Comparison of ENCODE assay signal across 9 mouse cellular contexts in the genomic region with DNA sequence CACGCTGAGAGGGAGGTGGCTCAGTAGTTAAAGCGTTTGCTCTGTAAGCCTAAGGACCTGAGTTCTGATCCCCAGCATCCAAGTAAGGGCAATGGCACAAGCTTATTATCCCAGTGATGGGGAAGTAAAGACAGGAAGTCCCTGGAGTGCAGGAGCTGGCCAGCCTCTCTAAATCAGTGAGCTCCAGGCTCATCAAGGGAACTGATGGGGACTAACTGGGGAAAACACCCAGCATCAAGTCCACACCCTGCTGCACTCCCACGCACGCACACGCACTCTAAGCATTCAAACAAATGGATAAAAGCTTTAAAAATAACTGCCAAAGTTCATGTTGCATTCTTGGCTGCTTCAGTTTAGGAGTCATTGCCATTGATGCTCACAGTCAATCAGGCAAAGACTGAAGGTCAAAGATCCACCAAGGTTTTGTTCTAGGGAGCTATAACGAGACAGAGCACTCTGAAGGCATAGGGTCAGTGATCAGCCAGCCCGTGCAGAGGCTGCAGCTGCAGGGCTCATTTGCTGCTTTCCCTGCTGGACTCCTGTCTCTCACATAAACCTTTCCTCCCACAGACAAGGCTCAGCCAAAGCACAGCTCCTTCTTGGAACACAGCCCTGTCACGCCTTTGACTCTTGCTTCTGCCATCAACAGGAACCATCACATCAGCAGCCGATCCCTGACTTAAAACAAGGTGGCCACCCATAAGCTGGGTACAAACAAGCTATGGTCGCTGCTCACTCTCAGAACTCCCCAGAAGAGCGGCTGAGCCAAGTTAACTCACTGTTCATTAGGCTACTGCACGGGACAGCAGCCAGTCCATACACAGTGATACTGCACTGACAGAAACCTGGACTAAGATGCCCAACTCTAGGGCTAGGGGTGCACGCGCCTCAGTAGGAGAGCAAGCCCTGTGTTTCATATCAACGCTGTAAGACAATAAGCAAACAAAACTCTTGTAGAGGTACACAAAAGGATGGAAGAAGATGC.
DNase-seq lines count a peak whose midpoint lies in the region.
"Had no signal": no experiment of that assay in that cellular context is flagged by ENCODE, and none has a peak within 500 bp of the region (broad histone marks: within the 10 kb centered on the region; RNA-seq: fewer than 3 reads in every experiment).

No protein-coding gene starts in this region.

- intact Hi-C loops in left cerebral cortex, postnatal 4 days (cut with DNase I) = no loop called here

- peak; percentile 56 for DNase-seq in left cerebral cortex, postnatal 4 days
- DNase-seq in left cerebral cortex, adult 11 months (ENCODE audit: low spot score) = no peak
- DNase-seq in fat pad, adult 2 months (ENCODE audit: extremely low read depth, low read depth, low spot score) = peak; percentile 36
- peak; percentile 17 for DNase-seq in kidney, adult 18-20 months
- DNase-seq in ovary, adult 18-20 months (ENCODE audit: low spot score) = peak; percentile 29
- DNase-seq in thymus, postnatal 36 days = no peak
- DNase-seq in frontal cortex, postnatal 25 days (ENCODE audit: low spot score in 2 of 2) = no peak
- no peak for DNase-seq in urinary bladder, postnatal 10 days (ENCODE audit: low spot score)
- DNase-seq: thymus, postnatal 4 days had no signal

Comparison
In these comparisons a context has a peak if more than half of its experiments do, and no peak if none do; other contexts are left out.
1. DNase-seq: peak in left cerebral cortex, postnatal 4 days (single experiment), fat pad, adult 2 months (single experiment), kidney, adult 18-20 months (single experiment) and ovary, adult 18-20 months (single experiment); none in left cerebral cortex, adult 11 months (single experiment), thymus, postnatal 36 days (0 of 2), frontal cortex, postnatal 25 days (0 of 2) and urinary bladder, postnatal 10 days (single experiment).